Comparison of ENCODE assay signal across 10 mouse cellular contexts in the genomic region with DNA sequence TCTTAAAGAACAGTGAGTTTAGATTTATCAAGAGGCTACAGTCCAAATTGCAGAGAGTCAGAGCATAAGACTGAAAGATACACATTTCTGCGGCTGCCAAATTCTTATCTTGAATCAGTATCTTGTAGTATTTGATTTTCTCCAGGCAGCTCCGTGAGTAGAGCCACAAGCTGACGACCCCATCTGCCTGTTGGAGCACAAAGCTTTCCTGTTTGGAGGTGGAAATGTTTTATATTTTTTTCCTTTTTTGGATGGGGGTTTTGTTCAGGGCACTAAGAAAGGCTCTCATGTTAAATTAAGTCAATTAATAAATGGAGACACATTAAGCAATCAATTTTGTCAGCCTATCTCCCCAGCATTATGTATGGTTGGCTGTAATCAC. TPM values are rescaled to one million over a fixed set of nuclear protein-coding genes. Genes with fewer than 3 reads are reported as not detected.
A peak's percentile ranks its signal among the peaks of the same experiment; 100 is the strongest.
DNase-seq lines count a peak whose midpoint lies in the region; ATAC-seq and TF ChIP-seq lines count a peak whose summit lies in the region.
"Had no signal": no experiment of that assay in that cellular context is flagged by ENCODE, and none has a peak within 500 bp of the region (broad histone marks: within the 10 kb centered on the region; RNA-seq: fewer than 3 reads in every experiment).

No protein-coding gene starts in this region.

- no peak overlapping the region for H3K9ac ChIP-seq in kidney, postnatal 0 days (ENCODE audit: low read depth, low read length)
- H3K9ac ChIP-seq in hindbrain, embryonic 14.5 days, result peak overlapping the region; percentile 62
- H3K9ac ChIP-seq in neural tube, embryonic 12.5 days, result no peak overlapping the region

- 42% methylated on average over 3 of the region's 3 CpGs for WGBS in kidney, postnatal 0 days
- WGBS in forebrain, embryonic 10.5 days, result 57% methylated on average over 3 of the region's 3 CpGs
- 19% methylated on average over 3 of the region's 3 CpGs for WGBS in hindbrain, embryonic 14.5 days
- 44% methylated on average over 3 of the region's 3 CpGs for WGBS in neural tube, embryonic 12.5 days

- H3K4me1 ChIP-seq in kidney, postnatal 0 days (replicated peaks; ENCODE audit: insufficient read depth, low read length), result no peaks in the 10 kb centered on the region
- peaks cover 62% of the 10 kb centered on the region for H3K4me1 ChIP-seq in forebrain, embryonic 10.5 days
- H3K4me1 ChIP-seq in hindbrain, embryonic 14.5 days (replicated peaks; ENCODE audit: control insufficient read depth, insufficient read depth, low read length), result peaks cover 39% of the 10 kb centered on the region
- peaks cover 44% of the 10 kb centered on the region for H3K4me1 ChIP-seq in neural tube, embryonic 12.5 days

- no peak for TF ChIP-seq CTCF in kidney, postnatal 0 days (IDR thresholded peaks at IDR 0.05; ENCODE audit: low read depth)

- DNase-seq in kidney, postnatal 0 days (ENCODE audit: low spot score), result no peak
- no peak for DNase-seq in kidney, postnatal 4 days
- no peak for DNase-seq in forebrain, embryonic 10.5 days (ENCODE audit: extremely low spot score, low spot score)
- peak; percentile 26 for DNase-seq in hindbrain, embryonic 14.5 days (ENCODE audit: low spot score)
- DNase-seq in spleen, postnatal 14 days (ENCODE audit: low spot score in 2 of 2), result no peak
- no peak for DNase-seq in urinary bladder, adult 2 months (ENCODE audit: low spot score)
- DNase-seq in left cerebral cortex, postnatal 25 days (ENCODE audit: low spot score in 2 of 2), result no peak

- intact Hi-C loops in left cerebral cortex, postnatal 25 days (cut with DNase I), result loop anchor here (5.0 kb wide), 3 partner anchors 72 to 257 kb away; a partner anchor contains a TSS

- no peaks in the 10 kb centered on the region for H3K9me3 ChIP-seq in kidney, postnatal 0 days (replicated peaks; ENCODE audit: low read length)
- no peaks in the 10 kb centered on the region for H3K9me3 ChIP-seq in forebrain, embryonic 10.5 days
- no peaks in the 10 kb centered on the region for H3K9me3 ChIP-seq in hindbrain, embryonic 14.5 days (ENCODE audit: control insufficient read depth, low read length)
- no peaks in the 10 kb centered on the region for H3K9me3 ChIP-seq in neural tube, embryonic 12.5 days

- H3K36me3 ChIP-seq in kidney, postnatal 0 days (ENCODE audit: insufficient read depth, low read length), result no peaks in the 10 kb centered on the region
- no peaks in the 10 kb centered on the region for H3K36me3 ChIP-seq in forebrain, embryonic 10.5 days (replicated peaks)
- H3K36me3 ChIP-seq in hindbrain, embryonic 14.5 days (replicated peaks; ENCODE audit: control insufficient read depth, insufficient read depth), result no peaks in the 10 kb centered on the region
- H3K36me3 ChIP-seq in neural tube, embryonic 12.5 days, result no peaks in the 10 kb centered on the region

- no peak overlapping the region for H3K27ac ChIP-seq in kidney, postnatal 0 days
- H3K27ac ChIP-seq in forebrain, embryonic 10.5 days, result peak overlapping the region; percentile 79; the same call in 1 of the 2 replicates
- H3K27ac ChIP-seq in hindbrain, embryonic 14.5 days, result peak overlapping the region; percentile 82
- no peak overlapping the region for H3K27ac ChIP-seq in neural tube, embryonic 12.5 days

- no peak overlapping the region for H3K4me3 ChIP-seq in kidney, postnatal 0 days (replicated peaks; ENCODE audit: low read depth, low read length)
- H3K4me3 ChIP-seq in forebrain, embryonic 10.5 days, result peak overlapping the region; percentile 59
- peak overlapping the region; percentile 43 for H3K4me3 ChIP-seq in hindbrain, embryonic 14.5 days (replicated peaks; ENCODE audit: low read length)
- no peak overlapping the region for H3K4me3 ChIP-seq in neural tube, embryonic 12.5 days

- H3K27me3 ChIP-seq in kidney, postnatal 0 days (ENCODE audit: insufficient read depth, low read length), result no peaks in the 10 kb centered on the region; the same call in 1 of the 2 replicates
- H3K27me3 ChIP-seq in forebrain, embryonic 10.5 days (ENCODE audit: poor library complexity, severe bottlenecking), result peaks cover 49% of the 10 kb centered on the region
- H3K27me3 ChIP-seq in hindbrain, embryonic 14.5 days (ENCODE audit: control insufficient read depth, insufficient read depth, low read length), result no peaks in the 10 kb centered on the region
- H3K27me3 ChIP-seq in neural tube, embryonic 12.5 days (replicated peaks), result no peaks in the 10 kb centered on the region

- ATAC-seq in kidney, postnatal 0 days (replicated peaks; ENCODE audit: low FRiP score, low read depth), result no peak
- ATAC-seq in hindbrain, embryonic 14.5 days (ENCODE audit: low FRiP score), result no peak
- no peak for ATAC-seq in neural tube, embryonic 12.5 days (ENCODE audit: low FRiP score, low read depth)

- H3K4me2 ChIP-seq in kidney, postnatal 0 days (ENCODE audit: low read length), result peak overlapping the region; percentile 63; the same call in 1 of the 2 replicates
- peak overlapping the region; percentile 89 for H3K4me2 ChIP-seq in hindbrain, embryonic 14.5 days (replicated peaks)
- peak overlapping the region; percentile 75 for H3K4me2 ChIP-seq in neural tube, embryonic 12.5 days (replicated peaks)

RNA-seq across cellular contexts. Expression of a gene that starts 0.4 kb away (rescaled TPM):
- polyA plus RNA-seq in kidney, postnatal 0 days (2015; fragmentation: Nextera tagmentation; extraction: Ambion mirVana), result 0.03 and 0.08 TPM in 2 replicates
- polyA plus RNA-seq in forebrain, embryonic 10.5 days (2016; fragmentation: Nextera tagmentation; extraction: Ambion mirVana), result 0.48 and 0.63 TPM in 2 replicates
- polyA plus RNA-seq in hindbrain, embryonic 14.5 days (2014; fragmentation: Nextera tagmentation; extraction: Ambion mirVana), result 7.7 and 9.1 TPM in 2 replicates
- polyA plus RNA-seq in neural tube, embryonic 12.5 days (2016; fragmentation: Nextera tagmentation; extraction: Ambion mirVana), result 2.8 and 3.7 TPM in 2 replicates
- 0.01 and 0.03 TPM in 2 replicates for polyA plus RNA-seq in urinary bladder, adult 2 months (2012; rRNA removed)
- 1 to 10 TPM; 7.4 to 9.6 TPM for total RNA-seq in left cerebral cortex, postnatal 25 days (2021)
- total RNA-seq: CH12.LX; gastrocnemius, adult 18-20 months had no signal

Comparison
In these comparisons a context has a peak if more than half of its experiments do, and no peak if none do; other contexts are left out.
1. H3K27ac ChIP-seq: peak in forebrain, embryonic 10.5 days (single experiment) and hindbrain, embryonic 14.5 days (single experiment); none in kidney, postnatal 0 days (single experiment) and neural tube, embryonic 12.5 days (single experiment).
2. H3K4me3 ChIP-seq: peak in forebrain, embryonic 10.5 days (single experiment) and hindbrain, embryonic 14.5 days (single experiment); none in kidney, postnatal 0 days (single experiment) and neural tube, embryonic 12.5 days (single experiment).
3. Peak in every context shown above with its lines, with median percentiles within 50 percentile points of each other: H3K4me2 ChIP-seq.